Mouse (Mus musculus) megakaryocyte, embryonic 14.5 days (primary cell): ENCODE measurements around the gene Akirin2.

ENCODE experiments used
- FLI1 ChIP-seq: IDR thresholded peaks from 2 replicates; pipeline ENCODE4 v1.6.1; 2012; ENCODE audit warnings: low read length, inconsistent platforms, mixed read lengths
- GATA1 ChIP-seq: IDR thresholded peaks from 3 replicates; pipeline ENCODE4 v1.6.1; 2012; ENCODE audit warnings: mixed read lengths, low read length, inconsistent platforms, borderline replicate concordance

- no peak for TF ChIP-seq GATA1
- TF ChIP-seq FLI1: no peak
These were observed 22.1 kb downstream of the Akirin2 start for GRCm38 (mm10) chr4:34572876-34573275.
